Mouse (Mus musculus): ENCODE measurements at regions not wholly inside any gene's neighbourhood (a gene's known extent, or its start where the extent isn't known, plus 50 kb on each side); places are given as distances from the start of the nearest gene placed in this dataset.

DNA sequence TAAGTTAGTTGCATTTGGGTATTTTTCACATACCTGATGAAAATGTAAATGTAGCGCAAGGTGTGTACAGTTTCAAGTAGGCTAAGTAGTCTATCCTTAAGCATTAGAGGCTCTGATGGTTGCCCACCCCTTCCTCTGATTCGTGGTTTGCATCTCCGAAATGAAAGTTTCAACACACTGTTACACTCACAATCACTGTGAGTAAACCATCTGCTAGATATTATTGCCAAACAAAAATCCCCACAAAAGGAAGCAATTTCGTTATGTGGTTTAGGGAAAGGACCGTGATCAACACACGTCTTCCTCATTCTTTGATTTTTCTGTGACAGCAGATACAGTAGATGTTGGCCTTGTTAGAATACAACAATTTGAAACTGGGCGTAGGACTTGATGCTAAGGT lies 577.6 kb downstream of the Kcnj2 start:
- TF ChIP-seq CTCF (IDR thresholded peaks at IDR 0.05 in 2 of 3, conservative IDR thresholded peaks at IDR 0.05 in 1 of 3; ENCODE audit: control insufficient read depth in 1 of 3, insufficient read depth in 1 of 3, low read depth in 2 of 3, low read length in 3 of 3, poor library complexity in 1 of 3, severe bottlenecking in 1 of 3) = no peak
- TF ChIP-seq GATA1 (IDR thresholded peaks at IDR 0.05; ENCODE audit: low read depth, low read length) = no peak
- TF ChIP-seq TAL1 (IDR thresholded peaks at IDR 0.05; ENCODE audit: low read length) = no peak
- TF ChIP-seq TBP (IDR thresholded peaks at IDR 0.05; ENCODE audit: low read depth, low read length) = no peak
- no peak for TF ChIP-seq EP300 (IDR thresholded peaks at IDR 0.05; ENCODE audit: low read depth in 1 of 2, low read length in 2 of 2)
- no peak for TF ChIP-seq USF1 (IDR thresholded peaks at IDR 0.05; ENCODE audit: low read depth, low read length)
- no peak for TF ChIP-seq MAFK (IDR thresholded peaks at IDR 0.05; ENCODE audit: borderline replicate concordance, low read depth, low read length)
- no peak for TF ChIP-seq NELFE (IDR thresholded peaks at IDR 0.05; ENCODE audit: low read depth, low read length)
- TF ChIP-seq ZKSCAN1 (IDR thresholded peaks at IDR 0.05; ENCODE audit: low read depth, low read length) = no peak
- TF ChIP-seq POLR2A (IDR thresholded peaks at IDR 0.05; ENCODE audit: control insufficient read depth in 1 of 2, insufficient read depth in 1 of 2, low read depth in 1 of 2, low read length in 2 of 2, poor library complexity in 1 of 2) = no peak
- no peak for TF ChIP-seq GABPA (IDR thresholded peaks at IDR 0.05; ENCODE audit: low read depth, low read length)
- no peak for TF ChIP-seq NRF1 (IDR thresholded peaks at IDR 0.05; ENCODE audit: insufficient read depth, low read depth, low read length, poor library complexity, severe bottlenecking)
- no peak for TF ChIP-seq POLR2AphosphoS2 (IDR thresholded peaks at IDR 0.05; ENCODE audit: low read length)
- no peak for TF ChIP-seq ELF1 (IDR thresholded peaks at IDR 0.05; ENCODE audit: low read depth, low read length)
